Mouse (Mus musculus) erythroblast, embryonic 14.5 days (primary cell): ENCODE results near the gene Terb1.

Experiments
- GATA1 ChIP-seq: IDR thresholded peaks from 2 replicates; pipeline ENCODE4 v1.6.1; 2012; ENCODE audit warnings: low read length, inconsistent platforms, mixed read lengths
- TAL1 ChIP-seq: IDR thresholded peaks from 3 replicates; pipeline ENCODE4 v1.6.1; 2012; ENCODE audit warnings: low read length, inconsistent platforms, mixed read lengths

- TF ChIP-seq GATA1 (no peak), TAL1 (no peak)
Observed at GRCm38 (mm10) chr8:104472465-104472864, 37.2 kb downstream of the Terb1 start.
